Mouse (Mus musculus) heart, adult 2 months (tissue): ENCODE results near the gene Pdgfa. TPM values are rescaled to one million over a fixed set of nuclear protein-coding genes. Genes with fewer than 3 reads are reported as not detected.
A peak's percentile ranks its signal among the peaks of the same experiment; 100 is the strongest.

Experiments used
- DNase-seq, 2 experiments: peaks; one replicate each; pipeline ENCODE4 v3.0.0; 2021
- H3K27ac ChIP-seq: fragments of 200-600 bp; 2 replicates; pipeline ENCODE4 v1.8.1; 2022
- H3K27me3 ChIP-seq: fragments of 200-500 bp; 2 replicates; pipeline ENCODE4 v1.6.1; 2012; ENCODE audit warnings: mild to moderate bottlenecking, low read length, inconsistent platforms, mixed read lengths; ENCODE audit not compliant: control insufficient read depth, insufficient read depth
- H3K36me3 ChIP-seq: fragments of 200-500 bp; 2 replicates; pipeline ENCODE4 v1.6.1; 2012; ENCODE audit warnings: low read length, inconsistent platforms; ENCODE audit not compliant: control insufficient read depth, insufficient read depth
- H3K4me1 ChIP-seq: fragments of 200-500 bp; 2 replicates; pipeline ENCODE4 v1.6.1; 2011; ENCODE audit warnings: low read length; ENCODE audit not compliant: control insufficient read depth, insufficient read depth
- H3K4me3 ChIP-seq: fragments of 200-600 bp; 2 replicates; pipeline ENCODE4 v1.8.1; 2022
- H3K79me2 ChIP-seq: fragments of 200-500 bp; replicated peaks from 2 replicates; pipeline ENCODE4 v1.6.1; 2012; ENCODE audit warnings: mild to moderate bottlenecking, inconsistent platforms, low read length, moderate library complexity, mixed read lengths; ENCODE audit not compliant: control insufficient read depth, insufficient read depth
- H3K9ac ChIP-seq: fragments of 200-500 bp; 2 replicates; pipeline ENCODE4 v1.6.1; 2012; ENCODE audit warnings: low read depth, mild to moderate bottlenecking, control low read depth, inconsistent platforms, low read length, mixed read lengths
- CTCF ChIP-seq: fragments of 200-600 bp; IDR thresholded peaks from 2 replicates; pipeline ENCODE4 v1.8.1; 2022; ENCODE audit warnings: antibody characterized with exemption, mild to moderate bottlenecking, moderate library complexity
- EP300 ChIP-seq: fragments of 200-500 bp; IDR thresholded peaks from 2 replicates; pipeline ENCODE4 v1.6.1; 2011; ENCODE audit warnings: low read depth, low read length, control low read depth; ENCODE audit not compliant: insufficient read depth
- POLR2A ChIP-seq: fragments of 200-500 bp; IDR thresholded peaks from 2 replicates; pipeline ENCODE4 v1.6.1; 2011; ENCODE audit warnings: mild to moderate bottlenecking, low read depth, low read length, control low read depth; ENCODE audit not compliant: insufficient read depth
- WGBS: fragments of 180-500 bp; shearing (Covaris S2); methylation state at CpG from one replicate; pipeline ENCODE4 v1.1.7; 2018; 5-methylcytosine and 5-hydroxymethylcytosine counted together
- intact Hi-C: fragments of 180-260 bp; cut with DNase I; formaldehyde crosslinking; loops from one replicate; pipeline ENCODE4 v1.15.1; 2025
- polyA plus RNA-seq: library from polyadenylated mRNA; depleted of rRNA; stranded (reverse); fragments of >200 nt; gene quantifications from 2 replicates; pipeline ENCODE4 v1.2.3, GENCODE M21; 2012
- total RNA-seq, 2 experiments: library from RNA; stranded (reverse); gene quantifications; 2 replicates each; pipeline ENCODE4 v1.2.3; 2021

Pdgfa gene
- total and polyA plus RNA-seq, 3 experiments: 14.2 to 20.7 (median 19.6) TPM

GRCm38 (mm10) chr5:138953986-138954385 lies 43.2 kb downstream of the Pdgfa start:
- H3K36me3 ChIP-seq: no peaks in the 10 kb centered on the region
- WGBS: 87% methylated on average over 7 of the region's 7 CpGs
- no peak overlapping the region for H3K4me3 ChIP-seq
- H3K79me2 ChIP-seq: no peaks in the 10 kb centered on the region
- H3K27ac ChIP-seq: no peak overlapping the region
- no peak for TF ChIP-seq CTCF
- TF ChIP-seq POLR2A: no peak
- no peak for TF ChIP-seq EP300
- no peaks in the 10 kb centered on the region for H3K4me1 ChIP-seq
- H3K9ac ChIP-seq: no peak overlapping the region
- H3K27me3 ChIP-seq: no peaks in the 10 kb centered on the region
- DNase-seq: no peak
- intact Hi-C loops: no loop called here

DNA sequence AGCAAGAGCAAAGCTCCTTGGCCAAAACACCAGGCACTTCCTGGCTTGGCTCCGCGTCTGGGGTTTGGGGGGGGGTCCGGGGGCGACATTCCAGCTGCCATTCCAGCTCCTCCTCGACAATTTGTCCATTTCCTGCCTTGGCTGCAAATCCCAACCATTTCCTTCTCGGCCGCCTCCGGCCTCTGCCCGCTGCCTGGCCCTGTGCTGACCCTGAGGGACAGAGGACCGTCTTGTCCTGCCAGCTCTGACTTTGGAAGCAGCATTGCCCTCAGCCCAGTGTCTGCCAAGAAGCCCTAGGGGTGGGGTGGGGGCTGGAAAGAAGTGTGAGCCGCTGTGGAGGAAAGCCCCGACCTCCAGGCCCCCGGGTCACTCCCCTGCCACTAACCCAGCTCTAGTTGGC lies 44.2 kb downstream of the Pdgfa start:
- WGBS: 51% methylated on average over 13 of the region's 13 CpGs
- TF ChIP-seq POLR2A: no peak
- no peak for TF ChIP-seq CTCF
- TF ChIP-seq EP300: no peak
- H3K4me3 ChIP-seq: no peak overlapping the region
- no peak for DNase-seq
- intact Hi-C loops: no loop called here
- H3K36me3 ChIP-seq: no peaks in the 10 kb centered on the region
- no peaks in the 10 kb centered on the region for H3K79me2 ChIP-seq
- H3K27ac ChIP-seq: no peak overlapping the region
- H3K4me1 ChIP-seq: peaks cover 2% of the 10 kb centered on the region
- no peaks in the 10 kb centered on the region for H3K27me3 ChIP-seq
- no peak overlapping the region for H3K9ac ChIP-seq

DNA sequence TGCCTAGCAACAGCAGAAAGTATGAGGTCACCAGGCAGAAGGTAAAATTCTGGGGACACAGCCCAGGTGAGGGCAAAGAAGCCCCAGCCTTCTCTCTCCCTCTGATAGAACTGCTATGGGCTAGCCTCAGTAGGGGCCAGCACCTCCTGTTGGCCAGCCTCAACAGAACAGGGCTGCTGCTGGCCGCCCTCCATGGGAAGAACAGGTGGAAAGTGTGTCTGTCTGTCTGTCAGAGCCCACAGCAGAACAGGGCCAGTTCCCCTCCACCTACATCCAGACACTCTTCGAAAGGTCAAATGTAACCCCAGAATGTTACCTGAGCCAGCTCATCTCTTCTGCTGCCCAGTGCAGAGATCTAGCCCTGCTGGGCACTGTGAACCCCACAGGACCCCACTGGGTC lies 45.9 kb downstream of the Pdgfa start:
- H3K79me2 ChIP-seq: no peaks in the 10 kb centered on the region
- DNase-seq: no peak
- no peaks in the 10 kb centered on the region for H3K27me3 ChIP-seq
- H3K27ac ChIP-seq: no peak overlapping the region
- 95% methylated on average over 2 of the region's 2 CpGs for WGBS
- TF ChIP-seq CTCF (no peak), POLR2A (no peak), EP300 (no peak)
- H3K9ac ChIP-seq: no peak overlapping the region
- no peak overlapping the region for H3K4me3 ChIP-seq
- peaks cover 2% of the 10 kb centered on the region for H3K4me1 ChIP-seq
- no peaks in the 10 kb centered on the region for H3K36me3 ChIP-seq
- intact Hi-C loops: no loop called here

DNA sequence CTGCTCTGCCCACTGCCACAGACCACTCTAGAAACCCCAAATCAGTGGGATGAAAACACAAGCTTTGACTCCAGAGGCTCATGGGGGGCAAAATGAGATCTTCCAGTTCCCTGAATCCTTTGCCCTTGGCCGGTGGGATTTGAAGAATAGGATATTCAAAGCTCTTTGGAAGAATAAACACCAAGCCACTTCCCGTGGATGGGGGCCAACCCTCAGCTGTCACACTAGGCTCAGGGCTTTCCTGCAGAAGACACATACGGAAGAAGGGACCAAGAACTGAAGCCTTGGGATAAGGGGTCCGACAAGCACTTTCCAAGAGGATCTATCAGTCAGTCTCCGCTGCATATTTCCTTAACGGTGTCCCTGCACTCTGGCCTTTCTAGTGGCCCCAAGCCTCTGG lies 48.0 kb downstream of the Pdgfa start:
- H3K4me1 ChIP-seq: peaks cover 2% of the 10 kb centered on the region
- H3K27me3 ChIP-seq: no peaks in the 10 kb centered on the region
- no peak overlapping the region for H3K27ac ChIP-seq
- 57% methylated on average over 6 of the region's 6 CpGs for WGBS
- intact Hi-C loops: no loop called here
- no peak for DNase-seq
- no peaks in the 10 kb centered on the region for H3K79me2 ChIP-seq
- H3K9ac ChIP-seq: no peak overlapping the region
- H3K36me3 ChIP-seq: no peaks in the 10 kb centered on the region
- H3K4me3 ChIP-seq: no peak overlapping the region
- TF ChIP-seq EP300 (no peak), POLR2A (no peak), CTCF (no peak)

- Histone ChIP-seq H3K9ac (no peak overlapping the region), H3K27ac (peak overlapping the region; percentile 16; the same call in 1 of the 2 replicates)
- 16% methylated on average over 13 of the region's 13 CpGs for WGBS
Measured at GRCm38 (mm10) chr5:138948031-138948980, 48.9 kb downstream of the Pdgfa start.

GRCm38 (mm10) chr5:138947487-138947886 lies 49.7 kb downstream of the Pdgfa start:
- Histone ChIP-seq H3K4me3 (no peak overlapping the region), H3K9ac (no peak overlapping the region), H3K4me1 (peaks cover 2% of the 10 kb centered on the region), H3K27me3 (no peaks in the 10 kb centered on the region), H3K36me3 (no peaks in the 10 kb centered on the region), H3K79me2 (no peaks in the 10 kb centered on the region), H3K27ac (no peak overlapping the region)
- WGBS: 87% methylated on average over 5 of the region's 5 CpGs
- intact Hi-C loops: no loop called here
- no peak for DNase-seq
- TF ChIP-seq EP300 (no peak), CTCF (no peak), POLR2A (no peak)

More at GRCm38 (mm10) chr5:138948031-138948980, 48.9 kb downstream of the Pdgfa start:
- Histone ChIP-seq H3K4me1 (peaks cover 2% of the 10 kb centered on the region), H3K27me3 (no peaks in the 10 kb centered on the region), H3K79me2 (no peaks in the 10 kb centered on the region), H3K36me3 (no peaks in the 10 kb centered on the region), H3K4me3 (no peak overlapping the region)
- TF ChIP-seq EP300: no peak
- TF ChIP-seq POLR2A: no peak
- TF ChIP-seq CTCF: no peak
- peak; percentile 60 to 72 for DNase-seq
- intact Hi-C loops: no loop called here
